Mouse (Mus musculus) megakaryocyte, embryonic 14.5 days (primary cell): Measurements from ENCODE around the gene Dmc1.

Source experiments
- FLI1 ChIP-seq: IDR thresholded peaks from 2 replicates; pipeline ENCODE4 v1.6.1; 2012; ENCODE audit warnings: low read length, inconsistent platforms, mixed read lengths
- GATA1 ChIP-seq: IDR thresholded peaks from 3 replicates; pipeline ENCODE4 v1.6.1; 2012; ENCODE audit warnings: mixed read lengths, low read length, inconsistent platforms, borderline replicate concordance

DNA sequence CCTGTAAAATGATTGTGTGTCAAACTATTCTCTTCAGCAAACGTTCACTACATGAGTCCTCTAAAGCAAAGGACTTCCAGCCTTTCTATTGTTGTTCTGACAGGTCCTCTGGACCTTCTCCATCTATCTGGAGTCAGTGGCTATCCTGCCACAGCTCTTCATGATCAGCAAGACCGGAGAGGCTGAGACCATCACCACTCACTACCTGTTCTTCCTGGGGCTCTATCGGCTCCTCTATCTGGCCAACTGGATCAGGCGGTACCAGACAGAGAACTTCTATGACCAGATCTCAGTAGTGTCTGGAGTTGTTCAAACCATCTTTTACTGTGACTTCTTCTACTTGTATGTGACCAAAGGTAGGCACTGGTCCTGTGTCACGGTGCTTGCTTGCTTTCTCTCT lies 79.3 kb downstream of the Dmc1 start:
- no peak for TF ChIP-seq GATA1
- no peak for TF ChIP-seq FLI1
